Mouse (Mus musculus) liver, adult 2 months (tissue): ENCODE data around the gene Ccdc7a. TPM values are rescaled to one million over a fixed set of nuclear protein-coding genes. Genes with fewer than 3 reads are reported as not detected.

Source experiments
- DNase-seq: peaks from one replicate; pipeline ENCODE4 v3.0.0-alpha.2; 2011; ENCODE audit warnings: low read depth, low spot score; ENCODE audit errors: extremely low read depth
- H3K27ac ChIP-seq: fragments of 200-500 bp; replicated peaks from 2 replicates; pipeline ENCODE4 v1.5.1; 2012; ENCODE audit warnings: low read depth, mild to moderate bottlenecking, control low read depth, inconsistent platforms, low read length; ENCODE audit not compliant: insufficient read depth
- H3K27me3 ChIP-seq: fragments of 200-500 bp; 2 replicates; pipeline ENCODE4 v1.6.1; 2012; ENCODE audit warnings: mild to moderate bottlenecking, moderate library complexity, low read length, inconsistent platforms; ENCODE audit not compliant: control insufficient read depth, insufficient read depth
- H3K36me3 ChIP-seq: fragments of 200-500 bp; 2 replicates; pipeline ENCODE4 v1.6.1; 2012; ENCODE audit warnings: low read length, inconsistent platforms; ENCODE audit not compliant: control insufficient read depth, insufficient read depth
- H3K4me1 ChIP-seq: fragments of 200-500 bp; 2 replicates; pipeline ENCODE4 v1.6.1; 2011; ENCODE audit warnings: low read length; ENCODE audit not compliant: control insufficient read depth, insufficient read depth
- H3K4me3 ChIP-seq: fragments of 200-500 bp; 2 replicates; pipeline ENCODE4 v1.5.1; 2011; ENCODE audit warnings: low read depth, mild to moderate bottlenecking, control low read depth, low read length, moderate library complexity; ENCODE audit not compliant: insufficient read depth
- H3K79me2 ChIP-seq: fragments of 200-500 bp; 2 replicates; pipeline ENCODE4 v1.6.1; 2012; ENCODE audit warnings: inconsistent platforms, mild to moderate bottlenecking, low read length, moderate library complexity; ENCODE audit not compliant: control insufficient read depth, insufficient read depth
- H3K9ac ChIP-seq: fragments of 200-500 bp; 2 replicates; pipeline ENCODE4 v1.6.1; 2012; ENCODE audit warnings: low read depth, mild to moderate bottlenecking, control low read depth, inconsistent platforms, low read length
- CTCF ChIP-seq: fragments of 200-500 bp; IDR thresholded peaks from 2 replicates; pipeline ENCODE4 v1.5.1; 2011; ENCODE audit warnings: low read depth, low read length, control low read depth
- POLR2A ChIP-seq: fragments of 200-500 bp; IDR thresholded peaks from 2 replicates; pipeline ENCODE4 v1.6.1; 2011; ENCODE audit warnings: low read length, control low read depth; ENCODE audit not compliant: insufficient read depth; ENCODE audit errors: extremely low read depth
- WGBS: fragments of 180-500 bp; shearing (Covaris S2); methylation state at CpG from one replicate; pipeline ENCODE4 v1.1.7; 2018; 5-methylcytosine and 5-hydroxymethylcytosine counted together
- polyA plus RNA-seq: library from polyadenylated mRNA; depleted of rRNA; stranded (reverse); fragments of >200 nt; gene quantifications from 2 replicates; pipeline ENCODE4 v1.2.3, GENCODE M21; 2012
- total RNA-seq: library from RNA; depleted of rRNA; stranded (reverse); fragments of >200 nt; gene quantifications from 2 replicates; pipeline ENCODE4 v1.2.3, GENCODE M21; 2014

Gene Ccdc7a
- total and polyA plus RNA-seq, 2 experiments, result not detected

- TF ChIP-seq CTCF (no peak), POLR2A (no peak)
- Histone ChIP-seq H3K27me3 (no peaks in the 10 kb centered on the region), H3K79me2 (no peaks in the 10 kb centered on the region), H3K9ac (no peak overlapping the region), H3K4me1 (no peaks in the 10 kb centered on the region; the same call in 1 of the 2 replicates), H3K4me3 (no peak overlapping the region), H3K27ac (no peak overlapping the region), H3K36me3 (peaks cover 53% of the 10 kb centered on the region)
- DNase-seq, result no peak
- 95% methylated on average over 2 of the region's 2 CpGs for WGBS
Observed at GRCm38 (mm10) chr8:128732254-128732653, 333.1 kb downstream of the Ccdc7a start.

- TF ChIP-seq POLR2A (no peak), CTCF (no peak)
- peaks cover 47% of the 10 kb centered on the region for H3K36me3 ChIP-seq
- no peaks in the 10 kb centered on the region for H3K27me3 ChIP-seq
- H3K79me2 ChIP-seq, result no peaks in the 10 kb centered on the region
- 100% methylated on average over 1 of the region's 1 CpGs for WGBS
- peaks cover 2% of the 10 kb centered on the region; the same call in 1 of the 2 replicates for H3K4me1 ChIP-seq
- no peak overlapping the region for H3K4me3 ChIP-seq
- no peak overlapping the region for H3K27ac ChIP-seq
- peak; percentile 87 for DNase-seq
- H3K9ac ChIP-seq, result no peak overlapping the region
Observed at GRCm38 (mm10) chr8:128727213-128727612, 338.1 kb downstream of the Ccdc7a start.

- Histone ChIP-seq H3K27me3 (no peaks in the 10 kb centered on the region), H3K4me3 (no peak overlapping the region), H3K79me2 (no peaks in the 10 kb centered on the region), H3K9ac (no peak overlapping the region), H3K36me3 (peaks cover 39% of the 10 kb centered on the region), H3K4me1 (peaks cover 2% of the 10 kb centered on the region; the same call in 1 of the 2 replicates), H3K27ac (no peak overlapping the region)
- WGBS, result 62% methylated on average over 1 of the region's 1 CpGs
- TF ChIP-seq CTCF (peak; percentile 32; the same call in 1 of the 2 replicates), POLR2A (no peak)
- peak; percentile 35 for DNase-seq
Observed at GRCm38 (mm10) chr8:128724819-128725218, 340.5 kb downstream of the Ccdc7a start.

- TF ChIP-seq CTCF (no peak), POLR2A (no peak)
- H3K36me3 ChIP-seq, result peaks cover 68% of the 10 kb centered on the region
- no peak overlapping the region for H3K9ac ChIP-seq
Observed at GRCm38 (mm10) chr8:128716184-128716583, 349.1 kb downstream of the Ccdc7a start.

GRCm38 (mm10) chr8:128709261-128709660 is 356.1 kb downstream of the Ccdc7a start:
- peaks cover 1% of the 10 kb centered on the region; the same call in 1 of the 2 replicates for H3K4me1 ChIP-seq
- no peaks in the 10 kb centered on the region for H3K27me3 ChIP-seq
- WGBS, result 58% methylated on average over 3 of the region's 3 CpGs
- H3K27ac ChIP-seq, result no peak overlapping the region
- TF ChIP-seq CTCF (peak; percentile 81), POLR2A (no peak)
- H3K9ac ChIP-seq, result no peak overlapping the region
- peak; percentile 63 for DNase-seq
- H3K79me2 ChIP-seq, result no peaks in the 10 kb centered on the region; the same call in 1 of the 2 replicates
- peaks cover 38% of the 10 kb centered on the region for H3K36me3 ChIP-seq
- H3K4me3 ChIP-seq, result no peak overlapping the region

More at GRCm38 (mm10) chr8:128716184-128716583, 349.1 kb downstream of the Ccdc7a start:
- Histone ChIP-seq H3K4me3 (no peak overlapping the region), H3K27me3 (no peaks in the 10 kb centered on the region), H3K79me2 (no peaks in the 10 kb centered on the region), H3K27ac (no peak overlapping the region), H3K4me1 (no peaks in the 10 kb centered on the region)
- DNase-seq, result no peak

GRCm38 (mm10) chr8:128704836-128705235 is 360.5 kb downstream of the Ccdc7a start:
- WGBS, result 91% methylated on average over 2 of the region's 2 CpGs
- H3K27ac ChIP-seq, result no peak overlapping the region
- no peak overlapping the region for H3K4me3 ChIP-seq
- TF ChIP-seq POLR2A (no peak), CTCF (no peak)
- no peak overlapping the region for H3K9ac ChIP-seq
- peaks cover 7% of the 10 kb centered on the region; the same call in 1 of the 2 replicates for H3K79me2 ChIP-seq
- H3K36me3 ChIP-seq, result peaks cover 6% of the 10 kb centered on the region; the same call in 1 of the 2 replicates
- H3K27me3 ChIP-seq, result no peaks in the 10 kb centered on the region
- no peak for DNase-seq
- peaks cover 1% of the 10 kb centered on the region; the same call in 1 of the 2 replicates for H3K4me1 ChIP-seq
